Mouse (Mus musculus) heart, postnatal 0 days (tissue): ENCODE measurements around the gene Kif5c. TPM values are rescaled to one million over a fixed set of nuclear protein-coding genes. Genes with fewer than 3 reads are reported as not detected.
A peak's percentile ranks its signal among the peaks of the same experiment; 100 is the strongest.

Experiments used
- ATAC-seq: fragments of 200-750 bp; cut with Nextera tagmentation; 2 replicates; pipeline ENCODE4 v1.8.0; 2017; ENCODE audit warnings: low read depth, moderate number of reproducible peaks, moderate library complexity; ENCODE audit not compliant: insufficient read depth
- DNase-seq: peaks from one replicate; pipeline ENCODE4 v3.0.0-alpha.2; 2016; ENCODE audit warnings: low spot score
- H3K27ac ChIP-seq: fragments of 300-500 bp; sonication (generic); 2 replicates; pipeline ENCODE4 v1.5.1; 2014; ENCODE audit warnings: low read depth, mild to moderate bottlenecking
- H3K27me3 ChIP-seq: fragments of 300-500 bp; sonication (generic); 2 replicates; pipeline ENCODE4 v1.6.1; 2014; ENCODE audit warnings: low read length, mixed read lengths; ENCODE audit not compliant: control insufficient read depth, insufficient read depth
- H3K36me3 ChIP-seq: fragments of 300-500 bp; sonication (generic); replicated peaks from 2 replicates; pipeline ENCODE4 v1.6.1; 2014; ENCODE audit warnings: low read length, mixed read lengths; ENCODE audit not compliant: control insufficient read depth, insufficient read depth
- H3K4me1 ChIP-seq: fragments of 300-500 bp; sonication (generic); 2 replicates; pipeline ENCODE4 v1.6.1; 2014; ENCODE audit warnings: antibody characterized with exemption; ENCODE audit not compliant: control insufficient read depth, insufficient read depth
- H3K4me2 ChIP-seq: fragments of 300-500 bp; sonication (generic); 2 replicates; pipeline ENCODE4 v1.6.1; 2014; ENCODE audit warnings: low read depth, mild to moderate bottlenecking, low read length, moderate library complexity
- H3K4me3 ChIP-seq: fragments of 300-500 bp; sonication (generic); 2 replicates; pipeline ENCODE4 v1.5.1; 2014; ENCODE audit warnings: low read depth, low read length
- H3K9ac ChIP-seq: fragments of 300-500 bp; sonication (generic); replicated peaks from 2 replicates; pipeline ENCODE4 v1.6.1; 2014; ENCODE audit warnings: low read depth, low read length, mixed read lengths
- H3K9me3 ChIP-seq: fragments of 300-500 bp; sonication (generic); replicated peaks from 2 replicates; pipeline ENCODE4 v1.6.1; 2016; ENCODE audit warnings: low read length; ENCODE audit not compliant: control insufficient read depth
- CTCF ChIP-seq: IDR thresholded peaks from 2 replicates; pipeline ENCODE4 v1.5.1; 2016; ENCODE audit warnings: antibody characterized with exemption, control low read depth, low read depth
- EP300 ChIP-seq: IDR thresholded peaks from 2 replicates; pipeline ENCODE4 v1.6.1; 2016; ENCODE audit warnings: antibody characterized with exemption, low read depth
- WGBS: fragments of 180-500 bp; shearing (Covaris S2); extraction: QIAGEN DNeasy Blood & Tissue Kit; methylation state at CpG from one replicate; pipeline ENCODE4 v1.1.7; 2014; 5-methylcytosine and 5-hydroxymethylcytosine counted together
- polyA plus RNA-seq: library from polyadenylated mRNA; unstranded; fragments of >200 nt; fragmentation: Nextera tagmentation; extraction: Ambion mirVana; gene quantifications from 2 replicates; pipeline ENCODE4 v1.2.1, GENCODE M21; 2015
- total RNA-seq: library from RNA; depleted of rRNA; stranded (reverse); fragments of >200 nt; gene quantifications from 2 replicates; pipeline ENCODE4 v1.2.3, GENCODE M21; 2014; ENCODE audit warnings: low replicate concordance

Gene Kif5c
- total and polyA plus RNA-seq, 2 experiments from 2014 or later = 0.34 to 0.76 TPM

DNA sequence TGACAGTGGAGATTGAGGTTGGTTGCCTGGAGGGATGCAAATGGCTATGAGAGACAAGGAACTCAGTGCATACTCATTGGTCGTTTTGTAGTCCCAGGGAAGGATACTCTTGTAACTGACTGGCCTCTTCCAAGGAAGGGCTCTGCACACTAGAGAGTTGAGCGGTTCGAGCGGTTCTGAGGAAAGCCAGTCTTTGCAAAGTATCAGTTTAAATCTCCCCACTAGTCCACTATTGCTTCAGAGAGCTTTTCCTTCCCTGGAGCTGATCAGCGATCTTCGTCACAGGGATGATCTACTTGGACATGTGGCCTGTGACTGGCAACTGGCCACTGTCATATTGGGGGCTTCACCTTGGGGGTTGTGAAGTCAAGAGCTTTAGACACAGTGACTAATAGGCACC, 28.5 kb downstream of the Kif5c start:
- Histone ChIP-seq H3K9me3 (no peaks in the 10 kb centered on the region), H3K27me3 (no peaks in the 10 kb centered on the region), H3K4me3 (no peak overlapping the region), H3K27ac (no peak overlapping the region), H3K4me1 (peaks cover 6% of the 10 kb centered on the region; the same call in 1 of the 2 replicates), H3K9ac (no peak overlapping the region), H3K36me3 (no peaks in the 10 kb centered on the region), H3K4me2 (no peak overlapping the region)
- no peak for DNase-seq
- 87% methylated on average over 6 of the region's 6 CpGs for WGBS
- ATAC-seq = no peak
- TF ChIP-seq CTCF (no peak), EP300 (no peak)

DNA sequence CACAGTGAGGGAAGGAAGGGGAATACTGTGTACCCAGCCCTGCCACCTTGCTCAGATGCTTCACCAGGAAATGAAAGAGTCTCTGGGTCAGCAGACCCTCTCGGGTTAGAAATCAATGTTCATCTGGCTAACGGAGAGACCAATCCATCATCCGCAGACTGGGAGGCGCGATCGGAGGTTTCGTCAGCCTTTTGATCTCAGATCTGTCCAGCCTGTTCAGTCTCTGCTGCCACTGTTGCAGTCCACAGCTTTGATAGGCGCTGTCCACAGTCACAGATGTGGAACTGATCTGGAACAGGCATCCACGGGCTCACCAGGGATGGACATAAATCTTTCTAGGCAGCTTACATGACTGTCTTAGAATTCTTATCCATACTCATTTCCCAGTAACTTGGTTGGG, 29.2 kb downstream of the Kif5c start:
- no peak for TF ChIP-seq EP300
- no peak for TF ChIP-seq CTCF
- Histone ChIP-seq H3K36me3 (no peaks in the 10 kb centered on the region), H3K27ac (no peak overlapping the region), H3K9me3 (no peaks in the 10 kb centered on the region), H3K27me3 (no peaks in the 10 kb centered on the region), H3K9ac (no peak overlapping the region), H3K4me1 (peaks cover 6% of the 10 kb centered on the region; the same call in 1 of the 2 replicates), H3K4me3 (no peak overlapping the region), H3K4me2 (no peak overlapping the region)
- WGBS = 31% methylated on average over 9 of the region's 9 CpGs
- ATAC-seq (no peak), DNase-seq (no peak)

DNA sequence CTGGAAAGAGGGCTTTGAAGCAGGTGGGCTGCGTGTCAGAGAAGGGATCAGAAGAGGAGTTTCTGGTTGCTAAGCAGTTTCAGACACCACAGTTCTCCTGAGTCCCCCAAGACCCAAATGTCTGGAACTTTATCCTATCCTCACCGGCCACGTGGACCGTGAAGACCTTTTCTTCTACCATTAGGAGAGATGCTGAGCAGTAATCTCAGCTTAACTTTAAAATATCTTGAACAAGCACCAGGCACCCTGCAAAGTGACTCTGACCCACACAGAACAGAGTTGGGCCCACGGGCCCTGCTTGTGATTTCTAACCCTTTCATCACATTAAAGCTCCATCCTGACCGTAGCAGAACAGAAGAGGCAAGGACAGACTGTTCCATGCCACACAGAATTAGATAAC, 29.7 kb downstream of the Kif5c start:
- no peaks in the 10 kb centered on the region for H3K27me3 ChIP-seq
- 0 out of 2 replicates have a peak overlapping the region, but pooled peaks have one; percentile 1 for H3K4me2 ChIP-seq
- no peak for ATAC-seq
- H3K4me3 ChIP-seq = no peak overlapping the region
- H3K9me3 ChIP-seq = no peaks in the 10 kb centered on the region
- H3K36me3 ChIP-seq = no peaks in the 10 kb centered on the region
- 73% methylated on average over 6 of the region's 6 CpGs for WGBS
- no peak overlapping the region for H3K9ac ChIP-seq
- H3K27ac ChIP-seq = no peak overlapping the region
- DNase-seq = no peak
- peaks cover 6% of the 10 kb centered on the region; the same call in 1 of the 2 replicates for H3K4me1 ChIP-seq
- TF ChIP-seq CTCF (no peak), EP300 (no peak)

DNA sequence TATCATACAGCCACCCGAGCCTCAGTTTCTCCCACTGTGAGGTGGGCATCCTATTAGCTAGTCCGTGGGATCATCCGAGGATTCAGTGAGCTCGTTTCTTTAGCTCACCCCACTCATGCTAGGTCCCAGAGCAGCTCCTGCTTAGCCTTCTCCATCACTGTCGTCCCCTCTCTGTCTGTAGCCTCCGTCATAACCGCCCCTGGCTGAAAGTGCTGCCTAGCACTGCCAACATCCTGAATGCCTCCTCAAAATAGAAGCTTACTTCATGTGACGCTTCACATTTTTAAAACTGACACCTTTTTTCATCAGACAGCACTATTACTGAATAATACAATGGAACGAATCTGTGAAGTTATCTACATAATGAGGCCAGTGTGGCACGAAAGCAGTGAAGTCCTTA, 30.1 kb downstream of the Kif5c start:
- Histone ChIP-seq H3K27me3 (no peaks in the 10 kb centered on the region), H3K9ac (no peak overlapping the region), H3K4me1 (peaks cover 6% of the 10 kb centered on the region; the same call in 1 of the 2 replicates), H3K36me3 (no peaks in the 10 kb centered on the region), H3K9me3 (no peaks in the 10 kb centered on the region), H3K4me3 (no peak overlapping the region), H3K4me2 (0 out of 2 replicates have a peak overlapping the region, but pooled peaks have one; percentile 1), H3K27ac (no peak overlapping the region)
- TF ChIP-seq CTCF (no peak), EP300 (no peak)
- peak; percentile 62; the same call in 1 of the 2 replicates for ATAC-seq
- 35% methylated on average over 10 of the region's 10 CpGs for WGBS
- DNase-seq = peak; percentile 39

DNA sequence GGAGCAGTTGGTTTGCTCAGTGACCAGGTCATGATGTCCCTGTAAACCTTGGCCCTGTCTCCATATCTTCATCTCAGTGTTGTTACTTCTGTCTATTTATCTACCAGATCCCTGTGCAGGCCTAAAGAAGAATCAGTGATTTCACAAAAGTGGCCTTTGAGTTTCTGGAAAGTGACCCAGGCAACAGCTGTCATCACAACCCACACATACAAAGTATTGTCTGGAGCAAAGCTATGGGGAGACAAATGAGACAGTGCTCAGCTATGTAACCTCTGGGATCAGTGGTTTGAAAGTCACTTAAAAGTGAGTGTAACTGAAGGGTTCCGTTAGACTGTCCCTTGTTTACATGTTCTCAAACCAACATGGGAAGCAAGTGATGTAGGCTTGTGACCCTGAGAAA, 32.6 kb downstream of the Kif5c start:
- TF ChIP-seq CTCF = no peak
- TF ChIP-seq EP300 = no peak
- DNase-seq (no peak), ATAC-seq (no peak)
- H3K4me2 ChIP-seq = no peak overlapping the region
- 54% methylated on average over 1 of the region's 1 CpGs for WGBS
- H3K4me3 ChIP-seq = no peak overlapping the region
- H3K27ac ChIP-seq = no peak overlapping the region
- H3K4me1 ChIP-seq = peaks cover 6% of the 10 kb centered on the region; the same call in 1 of the 2 replicates
- H3K9me3 ChIP-seq = no peaks in the 10 kb centered on the region
- no peaks in the 10 kb centered on the region for H3K27me3 ChIP-seq
- no peaks in the 10 kb centered on the region for H3K36me3 ChIP-seq
- no peak overlapping the region for H3K9ac ChIP-seq

DNA sequence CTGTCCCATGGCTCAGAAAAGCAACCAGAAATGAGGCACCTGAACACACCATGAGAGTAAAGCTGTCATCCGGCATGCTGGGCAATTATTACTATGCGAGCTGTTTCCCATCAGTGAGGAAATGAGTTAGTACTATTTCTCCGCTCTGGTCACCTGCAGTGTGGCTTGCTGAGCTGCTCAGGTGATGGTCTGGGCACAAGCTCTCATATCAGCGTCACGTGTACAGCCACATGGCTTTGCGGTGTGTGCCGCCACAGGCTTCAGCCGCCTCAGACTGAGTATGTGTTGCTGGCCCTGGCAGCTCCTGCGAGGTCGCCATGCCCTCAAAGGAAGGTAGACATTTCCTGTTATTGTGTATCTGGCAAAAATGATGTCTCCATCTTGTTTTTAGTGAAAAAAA, 35.5 kb downstream of the Kif5c start:
- WGBS = 84% methylated on average over 10 of the region's 10 CpGs
- ATAC-seq = no peak
- no peak overlapping the region for H3K4me2 ChIP-seq
- H3K27me3 ChIP-seq = no peaks in the 10 kb centered on the region
- H3K4me3 ChIP-seq = no peak overlapping the region
- TF ChIP-seq EP300 (no peak), CTCF (no peak)
- H3K27ac ChIP-seq = no peak overlapping the region
- no peaks in the 10 kb centered on the region for H3K4me1 ChIP-seq
- no peak for DNase-seq
- H3K9me3 ChIP-seq = no peaks in the 10 kb centered on the region
- no peaks in the 10 kb centered on the region for H3K36me3 ChIP-seq
- H3K9ac ChIP-seq = no peak overlapping the region
